Mouse (Mus musculus): ENCODE data around the gene Nfkbia. TPM values are rescaled to one million over a fixed set of nuclear protein-coding genes. Genes with fewer than 3 reads are reported as not detected.

Gene Nfkbia
- 62.3 and 64.3 TPM in 2 replicates for polyA plus RNA-seq (2015; fragmentation: Nextera tagmentation; extraction: Ambion mirVana)

- peak within 1 kb of the TSS; percentile 87 for H3K4me3 ChIP-seq (ENCODE audit: low read length)
- H3K4me2 ChIP-seq (ENCODE audit: low read length), result peak within 1 kb of the TSS; percentile 92
- under 1% methylated on average over 43 of the region's 58 CpGs for whole genome bisulfite sequencing
- H3K4me1 ChIP-seq (ENCODE audit: control insufficient read depth, insufficient read depth, low read depth, low read length), result peaks cover 19% of the 10 kb centered on the region
- no peaks in the 10 kb centered on the region for H3K27me3 ChIP-seq (replicated peaks; ENCODE audit: control insufficient read depth, insufficient read depth, low read length)
- H3K36me3 ChIP-seq (ENCODE audit: control insufficient read depth, insufficient read depth, low read length), result peaks cover 11% of the 10 kb centered on the region
- H3K9me3 ChIP-seq (ENCODE audit: control insufficient read depth, low read length), result no peaks in the 10 kb centered on the region
- peak within 1 kb of the TSS; percentile 97 for H3K9ac ChIP-seq (ENCODE audit: low read depth, low read length)
- peak; percentile 91 for ATAC-seq
- H3K27ac ChIP-seq (ENCODE audit: low read depth, low read length), result peak within 1 kb of the TSS; percentile 99
Observed at GRCm38 (mm10) chr12:55492184-55492898, at the start of gene Nfkbia. Gene Nfkbia (minus strand): TSS chr12:55492647.

GRCm38 (mm10) chr12:55539157-55539556 is 46.7 kb upstream of the Nfkbia start:
- no peak overlapping the region for H3K9ac ChIP-seq (ENCODE audit: low read depth, low read length)
- no peaks in the 10 kb centered on the region; the same call in 1 of the 2 replicates for H3K27me3 ChIP-seq (replicated peaks; ENCODE audit: control insufficient read depth, insufficient read depth, low read length)
- H3K9me3 ChIP-seq (ENCODE audit: control insufficient read depth, low read length), result 0 out of 2 replicates have a peak, but pooled peaks cover 2% of the 10 kb centered on the region
- no peak overlapping the region for H3K27ac ChIP-seq (ENCODE audit: low read depth, low read length)
- H3K4me1 ChIP-seq (ENCODE audit: control insufficient read depth, insufficient read depth, low read depth, low read length), result peaks cover 5% of the 10 kb centered on the region
- no peak for ATAC-seq
- no peak overlapping the region for H3K4me2 ChIP-seq (ENCODE audit: low read length)
- H3K36me3 ChIP-seq (ENCODE audit: control insufficient read depth, insufficient read depth, low read length), result no peaks in the 10 kb centered on the region
- WGBS, result 55% methylated on average over 8 of the region's 8 CpGs
- no peak overlapping the region for H3K4me3 ChIP-seq (ENCODE audit: low read length)

GRCm38 (mm10) chr12:55538328-55538971 is 46.0 kb upstream of the Nfkbia start:
- peak; percentile 81 for ATAC-seq
- no peak overlapping the region for H3K9ac ChIP-seq (ENCODE audit: low read depth, low read length)

GRCm38 (mm10) chr12:55537742-55538141 is 45.3 kb upstream of the Nfkbia start:
- H3K27ac ChIP-seq (ENCODE audit: low read depth, low read length), result no peak overlapping the region
- H3K4me2 ChIP-seq (ENCODE audit: low read length), result no peak overlapping the region
- no peaks in the 10 kb centered on the region for H3K36me3 ChIP-seq (ENCODE audit: control insufficient read depth, insufficient read depth, low read length)
- H3K4me3 ChIP-seq (ENCODE audit: low read length), result no peak overlapping the region
- H3K9me3 ChIP-seq (ENCODE audit: control insufficient read depth, low read length), result no peaks in the 10 kb centered on the region
- ATAC-seq, result no peak
- H3K4me1 ChIP-seq (ENCODE audit: control insufficient read depth, insufficient read depth, low read depth, low read length), result peaks cover 5% of the 10 kb centered on the region
- H3K9ac ChIP-seq (ENCODE audit: low read depth, low read length), result no peak overlapping the region
- H3K27me3 ChIP-seq (replicated peaks; ENCODE audit: control insufficient read depth, insufficient read depth, low read length), result no peaks in the 10 kb centered on the region; the same call in none of the 2 replicates
- 31% methylated on average over 7 of the region's 7 CpGs for WGBS

More at GRCm38 (mm10) chr12:55538328-55538971, 46.0 kb upstream of the Nfkbia start:
- H3K4me3 ChIP-seq (ENCODE audit: low read length), result no peak overlapping the region
- no peaks in the 10 kb centered on the region for H3K36me3 ChIP-seq (ENCODE audit: control insufficient read depth, insufficient read depth, low read length)
- no peaks in the 10 kb centered on the region; the same call in none of the 2 replicates for H3K27me3 ChIP-seq (replicated peaks; ENCODE audit: control insufficient read depth, insufficient read depth, low read length)
- H3K4me2 ChIP-seq (ENCODE audit: low read length), result no peak overlapping the region
- peaks cover 5% of the 10 kb centered on the region for H3K4me1 ChIP-seq (ENCODE audit: control insufficient read depth, insufficient read depth, low read depth, low read length)
- no peaks in the 10 kb centered on the region for H3K9me3 ChIP-seq (ENCODE audit: control insufficient read depth, low read length)
- WGBS, result 89% methylated on average over 1 of the region's 1 CpGs
- no peak overlapping the region for H3K27ac ChIP-seq (ENCODE audit: low read depth, low read length)

- Histone ChIP-seq H3K27me3 (replicated peaks; ENCODE audit: control insufficient read depth, insufficient read depth, low read length) (no peaks in the 10 kb centered on the region; the same call in none of the 2 replicates), H3K9ac (ENCODE audit: low read depth, low read length) (no peak overlapping the region), H3K9me3 (ENCODE audit: control insufficient read depth, low read length) (no peaks in the 10 kb centered on the region), H3K36me3 (ENCODE audit: control insufficient read depth, insufficient read depth, low read length) (no peaks in the 10 kb centered on the region), H3K4me3 (ENCODE audit: low read length) (peak overlapping the region; percentile 19; the same call in 1 of the 2 replicates), H3K27ac (ENCODE audit: low read depth, low read length) (no peak overlapping the region), H3K4me1 (ENCODE audit: control insufficient read depth, insufficient read depth, low read depth, low read length) (peaks cover 5% of the 10 kb centered on the region), H3K4me2 (ENCODE audit: low read length) (peak overlapping the region; percentile 50)
- ATAC-seq, result peak; percentile 72; the same call in 1 of the 2 replicates
- WGBS, result 4% methylated on average over 14 of the region's 14 CpGs
Observed at GRCm38 (mm10) chr12:55536537-55537135, 44.2 kb upstream of the Nfkbia start.

GRCm38 (mm10) chr12:55526983-55527752 is 34.7 kb upstream of the Nfkbia start:
- 46% methylated on average over 15 of the region's 15 CpGs for WGBS
- Histone ChIP-seq H3K9ac (ENCODE audit: low read depth, low read length) (peak overlapping the region; percentile 27), H3K27ac (ENCODE audit: low read depth, low read length) (0 out of 2 replicates have a peak overlapping the region, but pooled peaks have one; percentile 23)

GRCm38 (mm10) chr12:55518061-55518738 is 25.8 kb upstream of the Nfkbia start:
- H3K27ac ChIP-seq (ENCODE audit: low read depth, low read length), result no peak overlapping the region
- no peak overlapping the region for H3K9ac ChIP-seq (ENCODE audit: low read depth, low read length)
- no peaks in the 10 kb centered on the region for H3K4me1 ChIP-seq (ENCODE audit: control insufficient read depth, insufficient read depth, low read depth, low read length)
- no peaks in the 10 kb centered on the region for H3K9me3 ChIP-seq (ENCODE audit: control insufficient read depth, low read length)
- peak overlapping the region; percentile 41 for H3K4me2 ChIP-seq (ENCODE audit: low read length)
- WGBS, result 33% methylated on average over 15 of the region's 15 CpGs
- no peak overlapping the region for H3K4me3 ChIP-seq (ENCODE audit: low read length)
- peak; percentile 78 for ATAC-seq
- H3K36me3 ChIP-seq (ENCODE audit: control insufficient read depth, insufficient read depth, low read length), result no peaks in the 10 kb centered on the region
- no peaks in the 10 kb centered on the region for H3K27me3 ChIP-seq (replicated peaks; ENCODE audit: control insufficient read depth, insufficient read depth, low read length)

More at GRCm38 (mm10) chr12:55526983-55527752, 34.7 kb upstream of the Nfkbia start:
- Histone ChIP-seq H3K36me3 (ENCODE audit: control insufficient read depth, insufficient read depth, low read length) (no peaks in the 10 kb centered on the region), H3K4me3 (ENCODE audit: low read length) (no peak overlapping the region), H3K9me3 (ENCODE audit: control insufficient read depth, low read length) (no peaks in the 10 kb centered on the region), H3K4me1 (ENCODE audit: control insufficient read depth, insufficient read depth, low read depth, low read length) (peaks cover 6% of the 10 kb centered on the region), H3K4me2 (ENCODE audit: low read length) (peak overlapping the region; percentile 23), H3K27me3 (replicated peaks; ENCODE audit: control insufficient read depth, insufficient read depth, low read length) (no peaks in the 10 kb centered on the region)
- ATAC-seq, result peak; percentile 79

- H3K36me3 ChIP-seq (ENCODE audit: control insufficient read depth, insufficient read depth, low read length), result no peaks in the 10 kb centered on the region
Observed at GRCm38 (mm10) chr12:55508817-55509216, 16.4 kb upstream of the Nfkbia start.

More at GRCm38 (mm10) chr12:55508817-55509216, 16.4 kb upstream of the Nfkbia start:
- no peak for ATAC-seq
- H3K27ac ChIP-seq (ENCODE audit: low read depth, low read length), result no peak overlapping the region
- no peak overlapping the region for H3K9ac ChIP-seq (ENCODE audit: low read depth, low read length)
- H3K9me3 ChIP-seq (ENCODE audit: control insufficient read depth, low read length), result no peaks in the 10 kb centered on the region
- no peak overlapping the region for H3K4me2 ChIP-seq (ENCODE audit: low read length)
- H3K27me3 ChIP-seq (replicated peaks; ENCODE audit: control insufficient read depth, insufficient read depth, low read length), result no peaks in the 10 kb centered on the region
- no peaks in the 10 kb centered on the region for H3K4me1 ChIP-seq (ENCODE audit: control insufficient read depth, insufficient read depth, low read depth, low read length)
- 90% methylated on average over 5 of the region's 5 CpGs for WGBS
- no peak overlapping the region for H3K4me3 ChIP-seq (ENCODE audit: low read length)

Data from hindbrain, embryonic 16.5 days (tissue).